Mouse (Mus musculus) stomach, postnatal 0 days (tissue): ENCODE results near the gene Ptpn1. TPM values are rescaled to one million over a fixed set of nuclear protein-coding genes. Genes with fewer than 3 reads are reported as not detected.

Experiments used
- ATAC-seq: fragments of 200-750 bp; cut with Nextera tagmentation; 2 replicates; pipeline ENCODE4 v1.8.0; 2017; ENCODE audit not compliant: low FRiP score, low TSS enrichment
- DNase-seq: peaks from one replicate; pipeline ENCODE4 v3.0.0-alpha.2; 2016; ENCODE audit warnings: low spot score
- H3K27ac ChIP-seq: fragments of 300-500 bp; sonication (generic); replicated peaks from 2 replicates; pipeline ENCODE4 v1.5.1; 2014; ENCODE audit warnings: mild to moderate bottlenecking, control low read depth
- H3K27me3 ChIP-seq: fragments of 300-500 bp; sonication (generic); 2 replicates; pipeline ENCODE4 v1.6.1; 2014; ENCODE audit warnings: low read length; ENCODE audit not compliant: control insufficient read depth, insufficient read depth
- H3K36me3 ChIP-seq: fragments of 300-500 bp; sonication (generic); 2 replicates; pipeline ENCODE4 v1.6.1; 2014; ENCODE audit warnings: low read length, mixed read lengths; ENCODE audit not compliant: control insufficient read depth, insufficient read depth
- H3K4me1 ChIP-seq: fragments of 300-500 bp; sonication (generic); replicated peaks from 2 replicates; pipeline ENCODE4 v1.6.1; 2014; ENCODE audit warnings: antibody characterized with exemption; ENCODE audit not compliant: control insufficient read depth, insufficient read depth
- H3K4me2 ChIP-seq: fragments of 300-500 bp; sonication (generic); replicated peaks from 2 replicates; pipeline ENCODE4 v1.6.1; 2014; ENCODE audit warnings: low read depth, mild to moderate bottlenecking, control low read depth, moderate library complexity
- H3K4me3 ChIP-seq: fragments of 300-500 bp; sonication (generic); 2 replicates; pipeline ENCODE4 v1.5.1; 2014; ENCODE audit warnings: low read depth, low read length, control low read depth
- H3K9ac ChIP-seq: fragments of 300-500 bp; sonication (generic); 2 replicates; pipeline ENCODE4 v1.6.1; 2014; ENCODE audit warnings: mild to moderate bottlenecking, low read length, control low read depth, mixed read lengths
- H3K9me3 ChIP-seq: fragments of 300-500 bp; sonication (generic); 2 replicates; pipeline ENCODE4 v1.6.1; 2016; ENCODE audit warnings: low read length; ENCODE audit not compliant: control insufficient read depth
- CTCF ChIP-seq: IDR thresholded peaks from 2 replicates; pipeline ENCODE4 v1.5.1; 2016; ENCODE audit warnings: antibody characterized with exemption, low read depth, mild to moderate bottlenecking, moderate library complexity
- EP300 ChIP-seq: optimal IDR thresholded peaks from 2 replicates; pipeline ENCODE3; 2016; ENCODE audit warnings: antibody characterized with exemption
- WGBS: fragments of 180-500 bp; shearing (Covaris S2); extraction: QIAGEN DNeasy Blood & Tissue Kit; methylation state at CpG from one replicate; pipeline ENCODE4 v1.1.7; 2014; 5-methylcytosine and 5-hydroxymethylcytosine counted together
- polyA plus RNA-seq: library from polyadenylated mRNA; unstranded; fragments of >200 nt; fragmentation: Nextera tagmentation; extraction: Ambion mirVana; gene quantifications from 2 replicates; pipeline ENCODE4 v1.2.1, GENCODE M21; 2015

Ptpn1 gene
- polyA plus RNA-seq, 1 experiment from 2014 or later: 51.1 TPM

GRCm38 (mm10) chr2:167993260-167993659, 61.4 kb downstream of the Ptpn1 start:
- Histone ChIP-seq H3K4me3 (no peak overlapping the region), H3K36me3 (no peaks in the 10 kb centered on the region), H3K27ac (no peak overlapping the region), H3K27me3 (no peaks in the 10 kb centered on the region), H3K9ac (no peak overlapping the region), H3K9me3 (no peaks in the 10 kb centered on the region), H3K4me2 (no peak overlapping the region), H3K4me1 (peaks cover 10% of the 10 kb centered on the region; the same call in 1 of the 2 replicates)
- 49% methylated on average over 13 of the region's 13 CpGs for WGBS
- DNase-seq (peak; percentile 62), ATAC-seq (peak; percentile 36)
- no peak for TF ChIP-seq CTCF
- TF ChIP-seq EP300: no peak

GRCm38 (mm10) chr2:167995870-167996635, 64.2 kb downstream of the Ptpn1 start:
- Histone ChIP-seq H3K4me3 (no peak overlapping the region), H3K36me3 (no peaks in the 10 kb centered on the region), H3K4me1 (no peaks in the 10 kb centered on the region), H3K4me2 (no peak overlapping the region), H3K27ac (no peak overlapping the region), H3K9me3 (no peaks in the 10 kb centered on the region), H3K9ac (no peak overlapping the region), H3K27me3 (no peaks in the 10 kb centered on the region)
- TF ChIP-seq CTCF (peak; percentile 35), EP300 (no peak)
- no peak for DNase-seq
- ATAC-seq: no peak; the same call in 1 of the 2 replicates
- 49% methylated on average over 19 of the region's 19 CpGs for WGBS

- no peak overlapping the region for H3K4me3 ChIP-seq
- H3K9me3 ChIP-seq: no peaks in the 10 kb centered on the region
- H3K27ac ChIP-seq: no peak overlapping the region
- H3K36me3 ChIP-seq: no peaks in the 10 kb centered on the region
- no peak overlapping the region for H3K9ac ChIP-seq
- no peaks in the 10 kb centered on the region for H3K27me3 ChIP-seq
- H3K4me1 ChIP-seq: no peaks in the 10 kb centered on the region
- WGBS: 54% methylated on average over 8 of the region's 8 CpGs
- DNase-seq (no peak), ATAC-seq (no peak)
- TF ChIP-seq EP300 (no peak), CTCF (no peak)
- H3K4me2 ChIP-seq: no peak overlapping the region
Observed at GRCm38 (mm10) chr2:167996672-167997215, 64.9 kb downstream of the Ptpn1 start.

GRCm38 (mm10) chr2:167997562-167997961, 65.7 kb downstream of the Ptpn1 start:
- ATAC-seq: no peak
- no peak overlapping the region for H3K9ac ChIP-seq
- 69% methylated on average over 3 of the region's 3 CpGs for WGBS

GRCm38 (mm10) chr2:167999145-167999743, 67.4 kb downstream of the Ptpn1 start:
- Histone ChIP-seq H3K9me3 (no peaks in the 10 kb centered on the region), H3K4me3 (no peak overlapping the region), H3K9ac (no peak overlapping the region), H3K4me2 (no peak overlapping the region), H3K4me1 (no peaks in the 10 kb centered on the region), H3K27ac (no peak overlapping the region), H3K36me3 (no peaks in the 10 kb centered on the region), H3K27me3 (no peaks in the 10 kb centered on the region)
- ATAC-seq (no peak), DNase-seq (no peak)
- WGBS: 70% methylated on average over 3 of the region's 3 CpGs
- TF ChIP-seq CTCF (peak; percentile 46), EP300 (no peak)

More at GRCm38 (mm10) chr2:167997562-167997961, 65.7 kb downstream of the Ptpn1 start:
- no peak for DNase-seq
- Histone ChIP-seq H3K4me3 (no peak overlapping the region), H3K36me3 (no peaks in the 10 kb centered on the region), H3K4me2 (no peak overlapping the region), H3K27me3 (no peaks in the 10 kb centered on the region), H3K9me3 (no peaks in the 10 kb centered on the region), H3K27ac (no peak overlapping the region), H3K4me1 (no peaks in the 10 kb centered on the region)
- TF ChIP-seq EP300 (no peak), CTCF (no peak)

GRCm38 (mm10) chr2:168002188-168002587, 70.3 kb downstream of the Ptpn1 start:
- Histone ChIP-seq H3K9ac (no peak overlapping the region; the same call in 1 of the 2 replicates), H3K27ac (no peak overlapping the region), H3K27me3 (no peaks in the 10 kb centered on the region), H3K4me2 (no peak overlapping the region), H3K9me3 (no peaks in the 10 kb centered on the region), H3K36me3 (no peaks in the 10 kb centered on the region), H3K4me1 (no peaks in the 10 kb centered on the region), H3K4me3 (no peak overlapping the region)
- DNase-seq (peak; percentile 53), ATAC-seq (no peak)
- 62% methylated on average over 4 of the region's 4 CpGs for WGBS
- TF ChIP-seq CTCF (no peak), EP300 (no peak)
